Mouse (Mus musculus) monocyte, adult 2 months (primary cell): ENCODE measurements around the gene Xirp1.

Experiments
- DNase-seq, 2 experiments: peaks; one replicate each; pipeline ENCODE4 v3.0.0; 2022; ENCODE audit warnings: low spot score in 2 of 2, low read depth in 1 of 2

Xirp1 gene

GRCm38 (mm10) chr9:120023086-120023811 lies at the start of gene Xirp1:
Xirp1 (minus strand) TSS chr9:120023598.
- DNase-seq: no peak

GRCm38 (mm10) chr9:120073169-120073568 lies 49.8 kb upstream of the Xirp1 start:
- DNase-seq: peak; percentile 50 to 77

GRCm38 (mm10) chr9:120071251-120071650 lies 47.9 kb upstream of the Xirp1 start:
- no peak for DNase-seq

GRCm38 (mm10) chr9:120069779-120070178 lies 46.4 kb upstream of the Xirp1 start, which contains the start of gene Cx3cr1:
Cx3cr1 (minus strand) TSS chr9:120069879.
- no peak for DNase-seq

- DNase-seq: peak in 1 of 2 experiments; percentile 39
These were observed 44.6 kb upstream of the Xirp1 start for GRCm38 (mm10) chr9:120068047-120068446.

GRCm38 (mm10) chr9:120067609-120068008 lies 44.2 kb upstream of the Xirp1 start:
- no peak for DNase-seq

- no peak for DNase-seq
These were observed 40.9 kb upstream of the Xirp1 start for GRCm38 (mm10) chr9:120064317-120064716.

GRCm38 (mm10) chr9:120058730-120059129 lies 35.3 kb upstream of the Xirp1 start:
- DNase-seq: peak; percentile 61 to 67

GRCm38 (mm10) chr9:120056201-120056600 lies 32.8 kb upstream of the Xirp1 start:
- no peak for DNase-seq

- peak; percentile 46 to 75 for DNase-seq
These were observed 31.3 kb upstream of the Xirp1 start for GRCm38 (mm10) chr9:120054545-120055277.

GRCm38 (mm10) chr9:120049407-120049806 lies 26.0 kb upstream of the Xirp1 start:
- DNase-seq: no peak

- no peak for DNase-seq
These were observed 25.1 kb upstream of the Xirp1 start for GRCm38 (mm10) chr9:120048495-120048894.

- DNase-seq: peak; percentile 38 to 64
These were observed 19.7 kb upstream of the Xirp1 start for GRCm38 (mm10) chr9:120043115-120043514.

- no peak for DNase-seq
These were observed 14.0 kb upstream of the Xirp1 start for GRCm38 (mm10) chr9:120037414-120037813.

- DNase-seq: no peak
These were observed 11.0 kb upstream of the Xirp1 start for GRCm38 (mm10) chr9:120034375-120034774.

GRCm38 (mm10) chr9:120032710-120033109 lies 9.3 kb upstream of the Xirp1 start:
- DNase-seq: no peak

- no peak for DNase-seq
These were observed 7.0 kb upstream of the Xirp1 start for GRCm38 (mm10) chr9:120030421-120030820.

GRCm38 (mm10) chr9:120029880-120030279 lies 6.5 kb upstream of the Xirp1 start:
- DNase-seq: no peak

- no peak for DNase-seq
These were observed 4.2 kb upstream of the Xirp1 start for GRCm38 (mm10) chr9:120027401-120028151.

GRCm38 (mm10) chr9:120024625-120025024 lies 1.2 kb upstream of the Xirp1 start:
- DNase-seq: no peak

GRCm38 (mm10) chr9:120024171-120024570 lies 773 bp upstream of the Xirp1 start:
- no peak for DNase-seq

GRCm38 (mm10) chr9:120021164-120021563 lies 2.2 kb downstream of the Xirp1 start:
- DNase-seq: no peak
